Mouse (Mus musculus): Measurements from ENCODE around the gene Slc47a1.

GRCm38 (mm10) chr11:61355351-61355750 is 22.8 kb downstream of the Slc47a1 start:
- TF ChIP-seq MAFK (IDR thresholded peaks at IDR 0.05; ENCODE audit: insufficient read depth, low read depth, low read length), result no peak
- no peak for TF ChIP-seq CHD2 (IDR thresholded peaks at IDR 0.05; ENCODE audit: low read depth, low read length)
- TF ChIP-seq ZC3H11A (IDR thresholded peaks at IDR 0.05; ENCODE audit: borderline replicate concordance, low read depth, low read length), result no peak
- no peak for TF ChIP-seq ZNF384 (IDR thresholded peaks at IDR 0.05; ENCODE audit: low read depth, low read length)
